Mouse (Mus musculus) liver, embryonic 13.5 days (tissue): ENCODE results near the gene Tnip1. TPM values are rescaled to one million over a fixed set of nuclear protein-coding genes. Genes with fewer than 3 reads are reported as not detected.

ENCODE experiments used
- ATAC-seq: fragments of 200-750 bp; cut with Nextera tagmentation; 2 replicates; pipeline ENCODE4 v1.8.0; 2017; ENCODE audit warnings: low read depth, mild to moderate bottlenecking, moderate number of reproducible peaks, moderate library complexity
- DNase-seq: peaks from one replicate; pipeline ENCODE4 v3.0.0; 2022
- H3K27ac ChIP-seq: fragments of 300-500 bp; sonication (generic); 2 replicates; pipeline ENCODE4 v1.5.1; 2015; ENCODE audit warnings: moderate library complexity, mild to moderate bottlenecking, inconsistent platforms
- H3K27me3 ChIP-seq: fragments of 300-500 bp; sonication (generic); 2 replicates; pipeline ENCODE4 v1.6.1; 2015; ENCODE audit warnings: mild to moderate bottlenecking, inconsistent platforms
- H3K36me3 ChIP-seq: fragments of 300-500 bp; sonication (generic); 2 replicates; pipeline ENCODE4 v1.6.1; 2015; ENCODE audit warnings: mild to moderate bottlenecking, inconsistent platforms
- H3K4me1 ChIP-seq: fragments of 300-500 bp; sonication (generic); replicated peaks from 2 replicates; pipeline ENCODE4 v1.6.1; 2015; ENCODE audit warnings: inconsistent platforms
- H3K4me2 ChIP-seq: fragments of 300-500 bp; sonication (generic); 2 replicates; pipeline ENCODE4 v1.6.1; 2015; ENCODE audit warnings: inconsistent platforms, mild to moderate bottlenecking, moderate library complexity
- H3K4me3 ChIP-seq: fragments of 300-500 bp; sonication (generic); replicated peaks from 2 replicates; pipeline ENCODE4 v1.5.1; 2015; ENCODE audit warnings: mild to moderate bottlenecking, inconsistent platforms
- H3K9ac ChIP-seq: fragments of 300-500 bp; sonication (generic); 2 replicates; pipeline ENCODE4 v1.6.1; 2015; ENCODE audit warnings: mild to moderate bottlenecking, inconsistent platforms
- H3K9me3 ChIP-seq: fragments of 300-500 bp; sonication (generic); replicated peaks from 2 replicates; pipeline ENCODE4 v1.6.1; 2016; ENCODE audit warnings: inconsistent platforms
- WGBS: fragments of 180-500 bp; shearing (Covaris S2); methylation state at CpG from one replicate; pipeline ENCODE4 v1.1.7; 2015; ENCODE audit not compliant: insufficient replicate concordance; 5-methylcytosine and 5-hydroxymethylcytosine counted together
- polyA plus RNA-seq: library from polyadenylated mRNA; unstranded; fragments of >200 nt; fragmentation: Nextera tagmentation; extraction: Ambion mirVana; gene quantifications from 2 replicates; pipeline ENCODE4 v1.2.1, GENCODE M21; 2015

Gene Tnip1
- polyA plus RNA-seq, 1 experiment from 2014 or later, result 5.1 TPM

DNA sequence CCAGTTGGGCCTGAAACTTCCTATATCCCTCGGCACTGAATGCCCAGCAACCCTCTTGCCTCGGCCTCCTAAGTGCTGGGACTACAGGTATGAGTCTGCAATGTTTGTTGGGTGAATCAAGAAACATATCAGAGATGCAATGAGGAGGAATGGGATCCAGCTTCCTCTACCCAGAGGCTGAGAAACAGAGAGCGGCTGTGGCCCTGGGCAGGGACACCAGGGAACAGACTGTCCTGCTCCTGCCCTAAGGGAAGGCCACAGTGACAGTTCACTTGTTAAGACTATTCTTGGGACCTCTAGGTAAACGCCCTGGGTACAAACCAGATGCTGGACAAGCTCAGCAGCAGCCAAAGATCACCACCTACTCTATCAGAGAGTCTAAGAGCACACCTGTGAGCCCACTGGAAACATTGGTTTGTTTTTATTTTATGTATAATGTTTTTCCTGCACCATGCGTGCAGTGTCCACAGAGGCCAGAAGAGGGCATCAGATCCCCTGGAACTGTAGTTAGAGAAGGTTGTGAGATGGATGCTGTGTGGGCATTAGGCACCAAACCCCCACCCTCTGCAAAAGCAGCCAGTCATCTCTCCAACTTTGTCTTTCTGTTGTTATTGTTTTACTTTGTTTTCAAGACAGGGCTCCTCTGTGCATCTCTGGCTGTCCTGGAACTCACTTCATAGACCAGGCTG lies 31.2 kb downstream of the Tnip1 start:
- ATAC-seq (no peak), DNase-seq (no peak)
- Histone ChIP-seq H3K36me3 (peaks cover 52% of the 10 kb centered on the region), H3K4me3 (no peak overlapping the region), H3K9me3 (no peaks in the 10 kb centered on the region), H3K4me2 (no peak overlapping the region), H3K4me1 (peaks cover 8% of the 10 kb centered on the region), H3K27me3 (no peaks in the 10 kb centered on the region), H3K9ac (no peak overlapping the region), H3K27ac (no peak overlapping the region)
- 52% methylated on average over 5 of the region's 5 CpGs for WGBS

DNA sequence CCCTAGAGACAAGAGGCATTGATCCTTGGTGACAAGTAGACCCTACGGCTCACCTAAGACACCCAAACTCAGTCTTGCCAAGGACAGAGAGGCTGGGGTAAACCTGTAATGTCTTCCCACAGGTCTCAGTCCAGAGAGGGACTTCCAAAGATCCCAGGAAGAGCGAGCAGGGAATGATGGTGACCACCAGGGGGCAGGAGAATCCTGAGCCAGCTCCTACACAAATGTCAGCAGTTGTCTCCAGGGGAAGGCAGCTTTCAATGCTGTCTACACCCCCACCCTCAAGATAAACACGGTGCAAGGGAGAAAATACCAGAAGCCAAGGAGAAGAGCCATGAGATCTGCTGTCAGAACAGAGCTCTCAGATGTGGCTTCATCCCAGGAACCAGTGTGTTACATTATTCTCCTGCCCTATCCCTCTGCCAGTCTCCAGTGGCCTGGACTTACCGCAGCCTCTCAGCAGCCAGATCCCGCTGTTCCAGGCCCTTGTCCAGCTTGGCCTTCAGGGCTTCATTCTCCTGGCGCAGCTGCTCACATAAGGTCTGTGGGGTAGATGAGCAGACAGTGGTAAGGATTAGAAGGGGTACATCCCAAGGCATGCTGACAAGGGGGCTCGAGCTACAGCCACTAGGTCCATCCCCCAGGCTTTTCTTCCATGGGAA lies 32.3 kb downstream of the Tnip1 start:
- H3K9me3 ChIP-seq, result no peaks in the 10 kb centered on the region
- no peak overlapping the region for H3K9ac ChIP-seq
- H3K27ac ChIP-seq, result no peak overlapping the region
- H3K4me1 ChIP-seq, result no peaks in the 10 kb centered on the region
- WGBS, result 61% methylated on average over 7 of the region's 7 CpGs
- ATAC-seq, result no peak
- peaks cover 60% of the 10 kb centered on the region for H3K36me3 ChIP-seq
- H3K4me2 ChIP-seq, result no peak overlapping the region
- no peak overlapping the region for H3K4me3 ChIP-seq
- H3K27me3 ChIP-seq, result no peaks in the 10 kb centered on the region
- no peak for DNase-seq

DNA sequence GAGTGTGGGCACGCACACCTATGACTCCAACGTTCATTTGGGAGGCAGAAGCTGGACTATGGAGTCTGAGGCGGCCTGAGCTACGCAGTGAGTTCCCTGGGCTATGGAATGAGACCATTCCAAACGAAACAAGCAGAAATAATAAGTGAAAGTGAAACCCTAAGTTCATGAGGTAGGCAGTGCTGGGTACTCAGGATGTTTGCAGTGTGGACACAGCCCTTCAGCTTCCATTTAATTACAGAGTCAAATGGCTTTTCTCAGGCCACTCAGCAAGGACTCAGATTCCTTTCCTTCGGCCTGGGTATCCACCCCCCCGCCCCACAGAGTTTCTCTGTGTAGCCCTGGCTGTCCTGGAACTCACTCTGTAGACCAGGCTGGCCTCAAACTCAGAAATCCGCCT lies 33.0 kb downstream of the Tnip1 start:
- Histone ChIP-seq H3K9ac (no peak overlapping the region), H3K27me3 (no peaks in the 10 kb centered on the region), H3K4me2 (no peak overlapping the region), H3K36me3 (peaks cover 60% of the 10 kb centered on the region), H3K4me3 (no peak overlapping the region), H3K9me3 (no peaks in the 10 kb centered on the region), H3K4me1 (no peaks in the 10 kb centered on the region), H3K27ac (no peak overlapping the region)
- DNase-seq (no peak), ATAC-seq (no peak)
- 67% methylated on average over 8 of the region's 8 CpGs for WGBS

DNA sequence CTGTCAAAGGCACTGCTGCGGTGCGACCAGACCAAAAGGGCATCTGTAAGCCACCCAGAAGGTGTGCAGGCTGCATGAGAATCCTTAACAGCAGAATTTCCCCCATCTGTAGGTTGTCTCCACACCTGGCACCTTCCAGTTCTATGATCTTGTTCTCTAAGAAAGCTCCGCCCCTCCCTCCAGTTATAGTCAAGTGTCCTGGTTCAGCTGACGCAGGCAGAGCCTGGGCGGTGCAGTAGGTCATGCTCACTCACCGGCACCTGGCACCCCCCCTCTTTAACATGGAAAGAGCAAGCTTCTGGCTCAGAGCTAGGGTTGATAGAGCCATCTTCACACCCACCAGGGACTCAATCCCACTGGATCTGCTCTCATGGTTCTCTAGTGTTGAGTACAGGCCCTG lies 33.4 kb downstream of the Tnip1 start:
- Histone ChIP-seq H3K9me3 (no peaks in the 10 kb centered on the region), H3K27me3 (no peaks in the 10 kb centered on the region), H3K9ac (no peak overlapping the region), H3K36me3 (peaks cover 60% of the 10 kb centered on the region), H3K4me2 (no peak overlapping the region), H3K27ac (no peak overlapping the region), H3K4me1 (no peaks in the 10 kb centered on the region), H3K4me3 (no peak overlapping the region)
- 85% methylated on average over 6 of the region's 6 CpGs for WGBS
- DNase-seq, result no peak
- ATAC-seq, result no peak

DNA sequence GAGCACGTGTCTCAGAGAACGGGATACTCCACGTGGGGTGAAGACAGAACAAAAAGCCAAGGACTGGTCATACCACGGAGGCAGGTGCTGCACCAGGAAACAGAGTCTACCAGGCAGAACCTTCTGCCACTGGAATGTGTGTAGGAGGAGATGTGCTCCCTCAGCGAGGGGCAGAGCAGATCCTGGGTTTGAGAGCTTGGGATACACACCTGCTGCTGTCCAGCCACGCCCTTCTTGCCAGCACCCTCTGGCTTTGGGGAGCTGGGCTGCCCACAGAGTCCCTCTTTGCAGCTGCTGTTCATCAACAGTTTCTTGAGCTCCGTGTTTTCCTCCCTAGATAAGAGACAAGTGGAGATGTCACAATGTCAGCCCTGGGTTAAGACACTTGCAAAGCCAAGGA lies 33.8 kb downstream of the Tnip1 start:
- Histone ChIP-seq H3K27ac (no peak overlapping the region), H3K9me3 (no peaks in the 10 kb centered on the region), H3K36me3 (peaks cover 59% of the 10 kb centered on the region), H3K27me3 (no peaks in the 10 kb centered on the region), H3K9ac (no peak overlapping the region), H3K4me1 (no peaks in the 10 kb centered on the region), H3K4me3 (no peak overlapping the region), H3K4me2 (no peak overlapping the region)
- DNase-seq (no peak), ATAC-seq (no peak)
- WGBS, result 65% methylated on average over 7 of the region's 7 CpGs

DNA sequence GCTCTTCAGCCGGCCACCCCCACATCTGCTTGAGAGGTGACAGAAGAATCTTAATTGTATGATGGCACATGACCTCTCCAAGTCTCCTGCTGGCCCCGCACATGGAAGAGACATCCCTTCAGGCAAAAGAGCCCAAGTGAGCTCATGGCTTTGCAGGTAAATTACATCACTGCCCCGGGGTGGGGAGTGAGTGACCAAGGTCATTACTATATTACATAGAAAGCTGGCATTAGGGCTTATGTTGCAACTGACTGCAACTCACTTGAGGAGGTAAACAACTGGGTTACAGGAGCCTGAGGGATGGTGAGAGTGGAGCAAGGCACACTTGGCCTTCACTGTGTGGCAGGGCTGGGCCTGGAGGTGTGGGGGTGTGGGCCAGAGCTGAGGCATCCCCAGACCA lies 34.5 kb downstream of the Tnip1 start:
- Histone ChIP-seq H3K4me2 (no peak overlapping the region), H3K9me3 (no peaks in the 10 kb centered on the region), H3K4me1 (no peaks in the 10 kb centered on the region), H3K36me3 (peaks cover 53% of the 10 kb centered on the region), H3K27ac (no peak overlapping the region), H3K27me3 (no peaks in the 10 kb centered on the region), H3K9ac (no peak overlapping the region), H3K4me3 (no peak overlapping the region)
- WGBS, result 79% methylated on average over 3 of the region's 3 CpGs
- DNase-seq, result no peak
- ATAC-seq, result no peak

DNA sequence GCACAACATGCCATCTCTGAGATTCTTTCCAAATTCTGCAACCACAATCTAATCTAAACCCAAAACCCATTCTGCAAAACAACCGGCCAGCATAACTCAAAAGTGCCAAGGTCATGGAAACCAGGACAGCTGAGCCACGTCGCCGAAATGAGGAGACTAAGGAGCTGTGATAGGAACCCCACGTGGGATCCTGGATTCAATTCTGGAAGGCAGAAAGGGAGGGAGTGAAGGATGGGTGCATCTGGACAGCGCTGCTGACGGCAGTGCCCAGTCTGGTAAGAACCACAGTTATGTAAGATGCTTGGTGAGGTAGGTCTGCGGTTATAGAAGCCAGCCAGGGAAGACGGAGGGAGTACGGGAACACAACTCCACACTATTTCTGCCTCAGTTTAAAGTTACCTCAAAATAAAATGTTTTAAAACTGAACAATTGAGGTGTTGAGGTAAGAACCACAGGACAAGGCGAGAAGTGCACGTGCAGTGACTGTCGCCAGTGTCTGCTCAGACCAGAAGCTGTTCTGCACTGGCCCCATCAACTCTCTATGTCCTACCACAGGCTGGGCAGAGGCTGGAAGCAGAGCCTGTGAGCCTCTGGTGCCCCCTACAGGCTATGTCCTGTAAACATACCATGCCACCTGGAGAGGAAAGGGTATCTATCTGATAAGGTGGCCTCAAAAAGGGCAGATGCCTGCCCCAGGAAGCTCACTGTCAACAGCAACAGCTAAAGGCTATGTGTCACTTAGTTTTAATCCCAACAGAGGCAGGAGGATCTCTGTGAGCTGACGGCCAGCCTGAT lies 35.2 kb downstream of the Tnip1 start:
- ATAC-seq (peak; percentile 47; the same call in 1 of the 2 replicates), DNase-seq (peak; percentile 48)
- H3K36me3 ChIP-seq, result peaks cover 54% of the 10 kb centered on the region
- no peak overlapping the region for H3K4me3 ChIP-seq
- H3K4me1 ChIP-seq, result no peaks in the 10 kb centered on the region
- H3K4me2 ChIP-seq, result no peak overlapping the region
- no peak overlapping the region for H3K27ac ChIP-seq
- H3K9ac ChIP-seq, result no peak overlapping the region
- no peaks in the 10 kb centered on the region for H3K27me3 ChIP-seq
- 74% methylated on average over 14 of the region's 14 CpGs for WGBS
- no peaks in the 10 kb centered on the region for H3K9me3 ChIP-seq

DNA sequence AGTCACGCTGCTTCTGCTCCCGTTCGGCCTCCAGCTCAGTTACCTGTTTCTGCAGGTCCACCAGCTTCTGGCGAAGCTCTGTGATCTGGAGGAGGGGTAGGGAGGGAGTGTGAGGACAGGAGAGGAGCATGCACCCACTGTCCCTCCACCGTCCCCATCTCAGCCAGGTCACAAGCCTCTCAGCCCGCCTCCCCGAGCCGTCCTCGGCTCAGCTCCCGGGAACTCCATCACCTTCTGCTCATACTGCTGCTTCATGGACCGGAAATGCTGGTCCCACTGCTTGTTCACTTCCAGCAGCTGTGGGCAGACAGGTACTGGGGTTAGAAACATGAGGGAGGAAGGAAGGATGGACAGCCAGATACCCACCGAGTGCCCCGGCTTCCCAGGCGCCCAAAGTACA lies 38.6 kb downstream of the Tnip1 start:
- no peaks in the 10 kb centered on the region for H3K9me3 ChIP-seq
- peaks cover 44% of the 10 kb centered on the region for H3K36me3 ChIP-seq
- DNase-seq (no peak), ATAC-seq (no peak)
- peaks cover 7% of the 10 kb centered on the region; the same call in 1 of the 2 replicates for H3K4me1 ChIP-seq
- 72% methylated on average over 14 of the region's 14 CpGs for WGBS
- no peak overlapping the region for H3K4me3 ChIP-seq
- H3K4me2 ChIP-seq, result no peak overlapping the region
- no peak overlapping the region for H3K27ac ChIP-seq
- no peak overlapping the region for H3K9ac ChIP-seq
- H3K27me3 ChIP-seq, result no peaks in the 10 kb centered on the region

DNA sequence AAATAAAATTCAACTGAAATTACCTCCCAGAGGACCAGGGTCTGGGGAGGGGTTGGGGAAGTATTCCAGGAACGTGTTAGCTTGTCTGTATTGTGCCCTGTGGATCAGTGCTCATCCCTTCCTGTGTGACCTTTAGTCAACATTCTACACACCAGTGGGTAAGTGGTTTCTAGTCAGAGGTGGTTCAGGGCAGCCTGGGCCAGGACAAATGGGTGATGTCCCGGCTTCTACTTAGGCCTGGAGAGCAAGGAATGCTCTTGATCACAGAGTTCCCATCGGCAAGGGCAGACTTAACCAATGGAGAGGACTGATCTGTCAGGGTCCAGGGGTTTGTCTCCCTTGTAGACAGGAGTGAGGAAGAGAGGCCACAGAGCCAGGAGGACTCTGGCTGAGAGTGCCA lies 40.2 kb downstream of the Tnip1 start:
- no peak overlapping the region for H3K27ac ChIP-seq
- WGBS, result 63% methylated on average over 3 of the region's 3 CpGs
- DNase-seq, result no peak
- no peaks in the 10 kb centered on the region for H3K9me3 ChIP-seq
- peaks cover 7% of the 10 kb centered on the region; the same call in 1 of the 2 replicates for H3K4me1 ChIP-seq
- no peak overlapping the region for H3K4me2 ChIP-seq
- H3K9ac ChIP-seq, result no peak overlapping the region
- no peak for ATAC-seq
- no peaks in the 10 kb centered on the region for H3K27me3 ChIP-seq
- no peak overlapping the region for H3K4me3 ChIP-seq
- H3K36me3 ChIP-seq, result peaks cover 48% of the 10 kb centered on the region

DNA sequence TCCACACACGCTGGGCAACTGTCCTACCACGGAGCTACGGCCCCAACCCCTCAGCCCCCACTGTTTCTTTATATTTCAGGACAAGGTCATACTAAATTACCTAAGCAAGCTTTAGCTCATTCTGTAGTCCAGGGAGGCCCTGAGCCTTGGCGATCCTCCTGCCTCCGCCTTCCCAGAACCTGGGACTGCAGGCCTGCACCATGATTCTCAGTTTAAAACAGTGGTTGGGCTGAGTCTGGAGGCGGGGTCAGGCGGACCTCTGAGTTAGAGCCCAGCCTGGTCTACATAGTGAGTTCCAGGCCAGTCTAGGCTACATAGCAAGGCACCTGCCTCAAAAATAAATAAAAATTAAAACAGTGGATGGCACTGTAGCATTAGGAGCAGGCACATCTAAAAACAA lies 40.9 kb downstream of the Tnip1 start:
- Histone ChIP-seq H3K27ac (no peak overlapping the region; the same call in 1 of the 2 replicates), H3K4me1 (peaks cover 7% of the 10 kb centered on the region; the same call in 1 of the 2 replicates), H3K4me2 (no peak overlapping the region), H3K36me3 (peaks cover 49% of the 10 kb centered on the region), H3K27me3 (no peaks in the 10 kb centered on the region), H3K9me3 (no peaks in the 10 kb centered on the region), H3K4me3 (no peak overlapping the region), H3K9ac (no peak overlapping the region)
- WGBS, result 51% methylated on average over 7 of the region's 7 CpGs
- ATAC-seq, result peak; percentile 39; the same call in 1 of the 2 replicates
- DNase-seq, result no peak

DNA sequence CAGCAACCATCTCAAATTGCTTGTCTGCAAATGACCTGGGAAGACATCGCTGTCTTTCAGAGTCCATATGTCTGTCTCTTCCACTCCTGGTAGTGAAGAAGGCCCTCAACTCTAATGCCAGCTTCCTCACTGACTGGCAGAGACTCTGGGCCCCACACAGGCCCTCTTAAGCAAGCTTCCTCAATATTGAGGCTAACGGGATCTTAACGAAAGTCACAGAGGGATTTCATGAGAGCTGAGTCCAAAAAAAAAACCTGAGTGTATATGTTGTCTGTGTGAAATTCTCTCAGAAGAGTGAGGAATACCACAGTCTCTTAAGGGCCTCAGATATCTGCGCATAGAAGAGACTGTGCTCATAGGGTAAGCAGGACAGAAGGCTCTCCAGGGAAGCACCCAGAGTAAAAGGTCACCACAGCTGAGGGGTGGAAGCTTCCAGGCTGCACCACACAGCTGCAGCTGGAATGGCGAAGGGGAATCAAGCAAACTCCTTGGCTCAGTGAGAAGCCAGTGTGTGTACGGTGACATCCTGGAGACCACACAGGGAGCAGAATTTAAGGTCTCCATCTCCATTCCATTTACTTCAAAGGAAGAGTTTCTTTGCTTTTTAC lies 41.6 kb downstream of the Tnip1 start:
- Histone ChIP-seq H3K36me3 (peaks cover 44% of the 10 kb centered on the region), H3K4me2 (no peak overlapping the region), H3K4me1 (peaks cover 7% of the 10 kb centered on the region; the same call in 1 of the 2 replicates), H3K9me3 (no peaks in the 10 kb centered on the region), H3K27me3 (no peaks in the 10 kb centered on the region), H3K27ac (peak overlapping the region; percentile 34; the same call in 1 of the 2 replicates), H3K4me3 (no peak overlapping the region), H3K9ac (no peak overlapping the region)
- 71% methylated on average over 6 of the region's 6 CpGs for WGBS
- no peak for ATAC-seq
- no peak for DNase-seq
